Mouse (Mus musculus) left cerebral cortex, adult 8-10 months (tissue): Measurements from ENCODE around the gene Nt5c1a. TPM values are rescaled to one million over a fixed set of nuclear protein-coding genes. Genes with fewer than 3 reads are reported as not detected.

Experiments used
- DNase-seq, 2 experiments: peaks; one replicate each; pipeline ENCODE4 v3.0.0; 2022; ENCODE audit warnings: low spot score in 2 of 2
- total RNA-seq, 4 experiments: library from RNA; stranded (reverse); gene quantifications; 2 replicates each; pipeline ENCODE4 v1.2.4; 2022

Nt5c1a gene
- total RNA-seq, 4 experiments from 2014 or later, result 10.1 to 14.5 (median 12.5) TPM

DNA sequence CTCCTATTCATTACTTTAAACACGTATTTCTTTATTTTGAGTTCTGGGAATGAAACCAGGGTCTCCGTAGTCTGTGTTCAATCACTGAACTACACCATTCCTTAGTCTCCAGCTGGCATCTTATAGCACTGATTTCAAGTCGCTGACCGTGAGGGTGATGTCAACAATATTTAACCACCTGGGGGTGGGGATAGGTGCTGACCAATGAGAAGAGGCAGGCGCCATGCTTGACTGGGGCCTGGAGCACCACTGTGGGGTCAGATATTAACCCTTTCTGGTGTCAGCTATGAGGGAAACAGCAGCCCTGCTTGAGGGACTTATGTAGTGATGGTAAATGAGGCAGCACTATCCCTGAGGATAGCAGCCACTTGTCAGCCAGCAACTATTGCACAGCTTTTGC lies 10.1 kb downstream of the Nt5c1a start:
- DNase-seq, result no peak

DNA sequence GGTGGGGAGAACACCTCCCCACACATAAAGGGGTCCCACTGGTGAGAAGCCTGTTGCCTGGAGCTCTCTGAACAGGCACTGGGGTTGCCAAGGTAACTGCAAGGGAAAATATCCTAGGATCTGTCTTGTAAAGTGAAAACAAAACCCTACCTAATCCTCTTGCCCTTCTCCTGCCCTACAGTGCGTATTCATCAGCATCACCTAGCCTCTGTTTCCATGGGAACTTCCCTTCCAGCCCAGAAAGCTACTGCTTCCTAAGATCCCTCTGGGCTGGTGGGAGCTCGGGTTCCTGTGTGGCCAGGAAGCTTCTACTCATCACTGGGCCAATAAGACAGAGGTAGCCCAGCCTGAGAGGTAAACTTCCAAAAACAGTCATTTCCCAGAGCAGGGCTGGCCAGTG lies 11.0 kb downstream of the Nt5c1a start:
- DNase-seq, result no peak

DNA sequence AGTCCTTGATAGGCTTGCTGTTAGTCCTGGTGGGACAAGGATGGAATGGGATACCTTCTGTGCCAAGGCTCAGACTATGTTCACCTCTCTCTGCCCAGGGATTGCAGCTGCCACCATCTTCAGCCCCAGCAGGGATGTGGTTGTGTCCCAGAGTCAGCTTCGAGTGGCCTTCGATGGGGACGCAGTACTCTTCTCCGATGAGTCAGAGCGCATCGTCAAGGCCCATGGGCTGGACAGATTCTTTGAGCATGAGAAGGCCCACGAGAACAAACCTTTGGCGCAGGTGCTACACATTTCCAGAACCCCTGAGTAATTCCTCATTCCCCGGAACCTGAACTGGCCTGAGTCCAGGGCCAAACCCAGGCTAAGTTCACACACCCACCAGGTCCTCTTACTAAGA lies 12.7 kb downstream of the Nt5c1a start:
- no peak for DNase-seq

DNA sequence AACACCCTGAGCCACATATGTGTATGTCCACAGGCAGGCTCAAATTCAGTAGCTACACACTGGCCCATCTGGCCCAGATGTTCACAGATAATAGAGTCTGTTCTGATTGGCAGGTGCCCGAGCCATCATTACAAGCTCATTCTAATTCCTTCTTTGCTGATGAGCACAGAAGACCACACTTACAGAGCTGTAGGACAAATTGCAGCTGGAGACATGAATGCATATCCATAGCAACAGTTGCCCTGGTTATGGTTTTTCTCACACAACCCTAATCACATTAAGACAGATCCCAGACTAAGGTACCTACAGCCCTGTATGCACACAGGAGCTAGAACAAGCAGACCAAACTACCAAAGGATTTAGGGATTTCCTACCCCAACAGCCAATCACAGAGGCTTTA lies 14.1 kb downstream of the Nt5c1a start:
- no peak for DNase-seq

DNA sequence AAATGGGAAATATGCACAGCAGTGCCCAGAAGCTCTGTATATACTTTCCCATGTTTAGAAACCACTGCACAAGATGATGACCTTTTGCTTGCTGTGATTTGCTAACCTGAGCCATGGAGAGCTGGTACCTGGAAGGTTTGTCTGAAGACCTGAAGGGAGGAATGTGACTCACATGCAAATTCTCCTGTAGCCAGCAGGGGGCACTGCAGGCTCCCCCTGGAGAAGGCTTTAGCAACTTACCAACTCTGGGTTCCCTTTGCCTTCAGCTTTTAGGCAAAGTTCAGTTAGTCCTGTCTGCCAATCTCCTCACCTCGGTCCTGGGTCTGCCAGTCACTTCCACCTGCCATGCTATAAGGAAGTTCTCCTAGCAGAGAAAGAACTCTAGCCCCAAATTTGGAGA lies 15.5 kb downstream of the Nt5c1a start:
- peak in 1 of 2 experiments; percentile 28 for DNase-seq

DNA sequence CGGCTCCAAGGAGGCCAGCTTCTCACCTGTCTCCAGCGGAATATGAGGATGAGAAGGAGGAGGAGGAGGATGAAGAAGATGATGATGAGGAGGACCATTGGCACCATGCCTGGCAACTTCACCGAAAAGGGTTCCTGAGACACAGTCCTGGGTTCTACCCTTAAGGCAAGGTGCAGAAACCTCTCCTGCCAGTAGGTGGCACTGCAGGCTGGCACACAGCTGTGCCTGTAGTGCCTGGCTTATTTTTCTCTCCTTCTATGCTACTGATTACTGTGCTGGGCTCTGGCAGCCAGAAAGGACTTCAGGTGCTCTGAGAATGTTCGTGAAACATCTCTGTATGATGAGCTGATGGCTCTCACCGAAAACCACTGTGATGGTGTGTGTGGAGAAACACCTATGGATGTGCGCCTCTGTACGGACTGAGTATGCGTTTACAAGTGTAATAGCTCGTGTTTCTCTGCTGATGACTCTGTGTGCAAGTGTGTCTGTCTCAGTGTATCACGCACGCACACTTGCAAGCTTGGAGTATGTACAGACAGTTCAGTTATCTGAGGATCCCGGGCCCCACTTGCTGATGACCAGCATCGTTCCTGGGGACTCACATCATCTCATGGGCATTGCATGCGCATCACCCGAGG lies 18.5 kb downstream of the Nt5c1a start:
- peak; percentile 47 to 73 for DNase-seq

DNA sequence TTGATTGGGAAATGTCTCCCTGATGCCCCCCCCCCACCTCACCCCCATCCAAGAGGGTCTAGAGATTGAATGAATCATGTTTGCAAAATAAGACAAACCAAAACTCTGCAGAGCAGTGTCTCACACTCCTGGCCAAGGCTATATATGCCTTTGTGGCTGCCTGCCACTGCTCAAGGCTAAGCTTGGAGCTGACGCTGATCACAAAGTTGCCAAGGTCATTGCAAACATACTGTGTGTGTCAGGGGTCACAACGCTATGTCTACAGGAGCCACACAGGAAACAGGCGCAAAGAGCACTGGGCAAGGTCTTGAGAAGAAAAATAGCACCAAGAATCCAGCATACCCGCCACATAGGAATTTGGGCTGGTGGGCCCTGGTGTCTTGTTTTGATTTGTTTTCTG lies 19.3 kb downstream of the Nt5c1a start:
- DNase-seq, result no peak

DNA sequence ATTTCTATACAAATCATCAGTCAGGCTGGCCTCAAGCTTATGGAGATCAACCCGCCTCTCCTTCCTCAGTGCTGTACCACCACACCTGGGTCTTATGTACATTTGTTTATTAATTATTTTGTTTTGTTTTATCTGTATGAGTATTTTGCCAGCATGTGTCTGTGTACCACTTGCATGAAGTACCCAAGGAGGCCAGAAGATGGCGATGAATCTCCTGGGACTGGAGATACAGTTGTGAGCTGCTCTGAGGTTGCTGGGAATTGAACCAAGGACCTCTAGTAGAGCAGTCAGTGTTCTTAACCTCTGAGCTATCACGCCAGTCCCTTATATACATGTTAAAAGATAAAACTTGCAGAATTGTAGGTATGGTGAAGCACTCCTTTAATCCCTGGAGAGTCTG lies 22.0 kb downstream of the Nt5c1a start:
- no peak for DNase-seq

DNA sequence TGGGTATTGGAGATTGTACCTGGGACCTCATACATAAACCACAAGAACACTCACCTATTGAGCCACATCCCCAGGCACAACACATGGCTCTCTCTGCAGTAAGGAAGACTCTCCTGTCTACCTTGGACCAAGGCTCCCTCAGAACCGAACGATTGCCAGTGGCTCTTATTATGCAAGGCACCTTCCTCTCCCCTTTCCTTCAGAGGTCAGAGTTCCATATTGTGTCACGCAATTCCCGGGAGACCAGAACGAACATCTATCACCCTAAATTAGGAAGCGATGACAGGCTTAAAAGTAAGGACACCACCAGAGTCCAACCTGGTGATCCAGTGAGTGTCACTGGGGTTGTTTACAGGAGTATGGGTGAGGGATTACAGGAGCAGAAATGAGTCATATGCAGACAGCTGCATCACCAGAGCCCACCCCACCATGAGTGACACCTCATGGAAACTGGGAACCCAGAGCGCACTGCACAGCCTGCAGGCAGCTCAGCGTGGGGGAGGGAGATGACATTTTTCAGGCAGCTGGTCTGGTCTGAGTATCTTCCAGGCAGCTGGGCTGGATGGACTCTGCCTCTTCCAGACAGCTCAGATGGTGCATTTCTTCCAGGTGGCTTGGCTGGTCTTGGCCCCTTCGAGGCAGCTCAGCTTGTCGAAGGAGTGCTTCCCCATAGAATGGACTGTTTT lies 24.6 kb downstream of the Nt5c1a start:
- no peak for DNase-seq

DNA sequence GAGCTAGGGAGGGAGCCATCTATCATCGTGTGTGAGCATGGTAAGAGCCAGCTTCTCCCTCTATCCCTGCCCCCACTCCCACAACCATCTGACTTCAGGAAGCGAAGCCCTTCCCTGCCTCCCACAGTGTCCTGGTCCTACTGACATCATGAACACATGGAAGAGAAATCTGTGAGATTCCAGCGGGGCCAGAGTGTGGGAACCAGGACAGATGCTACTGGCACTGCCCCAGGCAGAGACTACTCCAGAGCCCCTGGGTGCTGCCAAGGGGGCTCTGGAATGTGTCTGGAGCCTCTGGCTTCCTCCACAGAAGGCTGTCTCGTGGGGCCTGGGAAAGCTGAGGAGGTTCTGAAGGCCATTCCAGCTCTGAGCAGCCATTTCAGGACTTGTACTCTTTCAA lies 26.4 kb downstream of the Nt5c1a start:
- no peak for DNase-seq

DNA sequence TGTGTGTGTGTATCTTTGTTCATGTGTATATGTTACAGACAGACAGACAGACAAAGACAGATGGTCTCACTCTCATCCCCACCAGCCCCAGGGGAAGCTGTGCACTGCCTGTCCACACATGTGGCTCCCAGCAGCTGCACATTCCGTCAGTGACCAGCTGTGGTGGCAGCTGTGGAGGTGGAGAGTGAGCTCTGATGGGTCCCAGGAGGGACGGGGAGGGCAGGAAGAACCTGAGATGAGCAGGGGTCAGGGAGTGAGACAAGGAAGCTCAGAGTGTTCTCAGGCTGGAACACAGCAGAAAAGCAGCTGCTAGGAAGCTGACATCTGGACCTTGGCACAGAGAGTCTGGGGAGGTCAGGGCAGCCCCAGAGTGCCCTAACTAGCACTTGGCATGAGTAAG lies 27.0 kb downstream of the Nt5c1a start:
- no peak for DNase-seq

DNA sequence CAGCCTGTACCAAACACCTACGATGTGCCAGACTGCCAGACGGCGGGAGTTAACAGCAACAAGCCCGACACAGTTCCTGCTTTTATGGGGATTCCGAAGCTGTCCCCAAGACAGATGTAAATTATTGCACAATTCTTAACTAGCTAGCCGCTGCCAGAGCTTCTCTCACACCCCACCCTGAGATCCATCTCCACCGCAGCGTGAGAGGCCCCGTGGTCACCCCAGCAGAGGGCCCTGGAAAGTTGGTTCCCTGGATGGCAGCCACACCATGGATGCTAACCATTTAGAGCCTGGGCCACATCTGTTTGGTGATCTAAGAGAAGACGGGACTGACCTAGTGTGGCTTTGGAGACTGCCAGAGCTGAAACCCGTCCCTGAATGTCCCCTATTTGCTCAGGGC lies 27.9 kb downstream of the Nt5c1a start:
- no peak for DNase-seq

DNA sequence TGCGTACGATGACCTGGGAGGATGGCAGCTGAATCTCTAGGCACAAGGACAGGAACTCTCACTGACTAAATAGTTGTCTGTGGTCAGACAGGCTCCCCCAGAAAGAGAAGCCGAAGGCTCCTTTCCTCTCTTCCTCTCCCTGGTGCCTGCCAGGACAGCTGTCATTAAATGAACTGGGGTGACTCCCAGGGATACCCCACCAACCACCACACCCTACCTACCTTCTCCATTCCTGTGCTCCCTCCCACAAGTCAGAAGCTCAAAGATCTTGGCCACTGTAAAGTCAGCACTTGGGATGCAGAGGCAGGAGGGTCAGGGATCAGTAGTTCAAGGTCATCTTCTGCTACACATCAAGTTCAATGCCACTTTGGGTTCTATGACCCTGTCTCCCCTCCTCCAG lies 31.5 kb downstream of the Nt5c1a start:
- no peak for DNase-seq

DNA sequence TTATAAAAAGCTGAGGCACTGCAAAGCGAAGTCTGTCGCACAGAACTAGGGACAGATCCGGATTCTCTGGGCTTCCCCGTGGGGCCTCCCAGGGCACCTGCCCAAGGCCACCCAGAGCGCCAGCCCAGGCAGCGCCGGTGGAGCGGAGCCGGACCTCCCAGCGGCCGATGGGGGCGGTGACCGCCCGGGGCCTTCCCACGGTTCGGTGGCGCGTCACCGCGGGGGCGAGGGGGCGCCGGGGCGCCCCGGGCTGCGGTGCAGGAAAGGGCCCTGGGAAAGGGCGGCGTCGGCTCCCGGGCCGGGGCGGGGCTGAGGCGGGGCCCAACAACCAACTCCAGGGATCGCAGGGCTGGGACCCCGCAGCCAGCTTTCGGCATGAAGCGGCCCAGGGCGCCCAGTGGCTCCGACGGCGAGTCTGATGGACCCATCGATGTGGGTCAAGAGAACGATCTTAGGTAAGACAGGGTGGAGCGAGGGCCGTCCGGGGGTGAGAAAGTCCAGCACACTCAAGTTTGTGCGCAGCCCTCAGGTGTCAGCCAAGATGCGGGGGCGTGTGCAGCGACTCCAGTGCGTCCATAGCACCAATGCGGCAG lies 32.3 kb downstream of the Nt5c1a start, which contains the start of gene Heyl:
Gene Heyl (plus strand): TSS at position 65 of the 593 bp plus-strand sequence.
- no peak for DNase-seq

DNA sequence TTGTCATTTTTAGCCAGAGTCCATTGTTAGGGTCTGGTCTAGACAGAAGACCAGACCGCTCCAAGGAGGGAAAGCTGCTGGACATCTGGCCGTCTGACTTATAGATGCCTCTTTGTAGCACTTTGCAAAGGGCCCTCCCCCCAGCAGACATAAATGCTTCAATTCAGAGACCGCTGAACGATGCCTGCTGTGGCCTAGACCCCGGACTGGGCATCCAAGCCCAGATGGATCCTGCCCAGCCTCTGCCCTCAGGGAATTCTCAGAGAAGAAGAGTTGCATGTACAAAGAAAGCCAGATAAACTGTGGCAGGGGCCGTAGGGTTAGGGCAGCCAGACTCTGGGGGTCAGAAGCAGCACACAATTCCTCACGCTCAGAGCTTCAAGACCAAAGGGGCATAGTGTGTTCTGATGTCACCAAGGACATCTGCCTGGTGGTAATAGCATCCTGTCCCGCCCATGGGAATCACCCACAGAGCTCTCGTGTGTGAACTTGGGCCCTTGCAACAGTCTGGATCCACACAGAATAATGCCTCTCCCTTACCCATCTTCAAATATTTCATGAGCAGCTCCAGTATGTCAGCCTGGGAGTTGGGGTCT lies 34.6 kb downstream of the Nt5c1a start:
- DNase-seq, result no peak

DNA sequence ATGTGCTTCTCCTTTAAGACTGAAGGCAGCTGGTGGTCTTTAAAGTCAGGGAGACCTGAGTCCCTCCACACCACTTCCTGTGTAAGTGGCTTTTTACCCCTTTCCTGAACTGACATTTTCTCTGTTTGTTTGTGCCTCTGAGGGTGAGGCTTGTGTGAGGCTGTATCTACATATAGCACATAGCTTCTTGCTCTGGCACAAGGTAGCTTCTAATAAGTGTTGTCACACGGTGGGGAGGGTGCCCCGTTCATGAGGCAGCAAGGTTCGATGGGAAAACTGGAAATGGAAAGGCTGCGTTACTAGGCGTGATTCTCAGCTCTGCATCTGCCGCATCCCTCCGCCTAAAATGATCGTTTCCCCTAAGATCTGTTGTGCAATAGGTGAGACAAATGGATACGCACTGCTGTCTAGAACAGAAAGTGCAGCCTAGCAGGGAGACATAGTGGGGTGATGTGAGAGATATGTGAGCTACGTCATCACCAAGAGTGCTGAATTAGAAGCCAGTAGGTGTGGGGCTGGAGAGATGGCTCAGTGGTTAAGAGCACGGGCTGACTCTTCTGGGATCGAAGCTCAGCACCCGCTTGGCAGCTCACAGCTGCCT lies 35.2 kb downstream of the Nt5c1a start:
- no peak for DNase-seq

DNA sequence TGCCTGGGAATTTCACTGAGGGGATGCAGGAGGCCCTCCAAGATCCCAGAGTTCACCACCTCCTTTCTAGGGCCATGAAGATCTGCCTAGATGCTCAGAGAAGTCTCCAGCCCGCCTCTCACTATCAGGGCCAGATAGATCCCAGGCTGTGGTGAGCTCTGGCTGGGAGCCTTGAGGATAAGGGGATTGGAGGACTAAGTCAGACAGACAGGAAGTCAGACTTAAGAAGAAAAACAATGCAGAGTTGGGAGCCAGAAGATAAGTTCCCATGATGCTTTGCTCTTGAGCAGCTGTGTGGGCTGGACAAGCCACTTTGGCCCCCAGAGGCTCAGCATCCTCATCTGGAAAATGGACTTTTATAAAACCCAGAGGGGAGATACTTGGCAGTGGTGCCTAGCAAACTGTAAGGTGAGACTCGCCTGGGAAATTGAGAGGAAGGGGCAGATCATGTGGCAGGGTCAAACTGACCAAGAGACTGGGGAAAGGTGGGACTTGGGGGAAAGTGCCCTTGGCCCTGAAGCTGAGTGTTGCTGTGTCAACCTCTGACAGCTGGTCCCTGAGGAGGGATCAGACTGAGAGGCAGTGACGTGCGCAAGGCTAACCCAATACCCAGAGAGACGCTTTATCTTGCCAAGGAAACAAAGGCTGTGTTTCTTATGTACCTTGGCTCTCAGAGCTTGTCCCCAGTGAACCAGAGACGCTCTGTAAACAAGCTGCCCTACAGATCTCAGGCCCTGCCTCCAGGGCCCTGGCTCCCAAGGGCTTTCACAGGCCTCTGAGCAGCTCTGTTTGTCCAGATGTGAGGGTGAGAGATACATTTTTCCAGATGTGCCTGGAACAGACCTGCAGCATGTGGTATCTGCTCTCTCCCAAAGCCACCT lies 36.3 kb downstream of the Nt5c1a start:
- DNase-seq, result no peak

DNA sequence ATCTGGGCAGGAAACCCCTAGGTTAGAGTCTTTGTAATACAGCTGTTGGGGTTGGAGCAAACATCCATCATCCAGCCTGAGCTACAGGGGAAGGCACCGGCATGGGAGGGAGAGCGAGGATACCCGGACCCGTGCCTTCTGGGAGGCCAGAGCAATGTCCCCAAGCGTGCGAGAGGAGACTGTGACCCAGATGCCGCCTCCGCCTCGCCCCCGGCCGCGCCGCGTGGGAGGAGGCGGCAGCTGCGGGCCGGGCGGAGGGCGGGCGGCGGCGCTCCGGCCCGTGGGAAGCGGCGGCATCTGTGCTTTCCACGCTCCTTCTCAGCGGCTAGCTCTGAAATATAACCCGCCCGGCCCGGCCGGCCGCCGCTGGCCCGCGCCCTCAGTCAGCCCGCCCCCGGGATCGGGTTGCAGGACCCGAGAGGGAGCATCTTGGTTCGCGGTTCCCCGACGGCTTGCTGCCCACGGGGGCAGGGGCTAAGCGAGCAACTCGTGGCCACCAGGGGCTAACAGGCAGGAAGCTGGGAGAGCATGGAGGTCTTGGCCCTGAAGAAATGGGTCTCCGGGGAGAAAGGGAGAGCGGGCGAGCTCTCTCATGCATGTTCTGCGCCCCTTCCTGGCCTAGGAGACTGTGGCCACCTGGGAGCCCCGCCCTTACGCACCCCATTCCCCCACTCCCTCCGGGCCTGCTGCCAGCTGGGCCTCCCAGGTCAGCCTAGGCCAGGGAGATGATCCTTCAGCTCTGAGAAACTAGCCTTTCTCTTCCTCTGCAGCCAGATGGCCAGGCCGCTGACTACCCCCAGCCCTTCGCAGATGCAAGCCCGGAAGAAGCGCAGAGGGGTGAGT lies 38.3 kb downstream of the Nt5c1a start:
- DNase-seq, result no peak

DNA sequence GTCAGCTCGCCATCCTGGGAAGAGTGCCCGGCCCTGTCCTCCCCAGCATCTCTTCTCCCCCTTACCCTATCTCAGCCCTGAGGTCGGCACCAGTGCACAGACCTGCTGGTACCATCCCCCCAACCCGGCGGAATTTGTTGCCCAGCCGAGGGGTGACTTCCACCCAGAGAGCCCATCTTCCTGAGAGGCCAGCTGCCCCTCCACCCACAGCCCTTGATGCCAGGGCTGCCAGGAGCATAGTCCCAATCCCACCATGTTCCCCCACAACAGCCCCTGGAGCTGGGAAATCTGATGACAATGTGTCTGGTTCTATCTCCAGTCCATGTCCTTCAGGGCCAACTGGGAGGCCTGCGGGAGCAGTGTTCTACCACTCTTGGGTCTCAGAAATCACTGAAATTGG lies 44.9 kb downstream of the Nt5c1a start:
- DNase-seq, result no peak

DNA sequence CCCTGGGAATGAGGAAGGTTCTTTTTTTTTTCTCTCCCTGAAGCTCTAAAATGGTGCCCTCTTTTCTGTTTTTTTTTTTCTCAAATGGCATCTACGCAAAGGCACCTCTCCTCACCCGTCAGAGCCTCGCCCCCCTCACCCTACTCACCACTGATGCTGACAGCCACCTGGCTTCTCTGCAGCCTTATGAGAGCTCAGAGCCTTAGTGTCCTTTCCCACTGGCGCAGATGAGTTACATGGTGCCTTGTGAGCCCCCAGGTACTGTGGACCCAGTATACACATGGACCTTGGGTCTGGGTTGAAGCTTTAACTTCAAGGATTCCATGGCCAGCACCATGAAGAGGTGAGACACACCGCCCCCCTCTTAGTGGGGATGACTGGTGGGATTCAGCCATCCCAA lies 45.3 kb downstream of the Nt5c1a start:
- DNase-seq, result no peak
